Mouse (Mus musculus) B cell, adult 62 days (primary cell): Measurements from ENCODE around the gene Tas2r136. TPM values are rescaled to one million over a fixed set of nuclear protein-coding genes. Genes with fewer than 3 reads are reported as not detected.

Experiments
- total RNA-seq: library from RNA; stranded (reverse); gene quantifications from 4 replicates; pipeline ENCODE4 v1.2.4, GENCODE M21; 2023

The Tas2r136 gene
- not detected in 4 replicates for total RNA-seq

GRCm38 (mm10) chr6:132778062-132778461 lies at the start of gene Tas2r136:
Tas2r136 (minus strand) TSS chr6:132778162.

GRCm38 (mm10) chr6:132802518-132802917 lies 24.6 kb upstream of the Tas2r136 start, which contains the start of gene Tas2r117:
Tas2r117 (plus strand) TSS chr6:132802818.

GRCm38 (mm10) chr6:132761831-132762230 lies 16.1 kb downstream of the Tas2r136 start, which contains the start of gene Tas2r102:
Tas2r102 (plus strand) TSS chr6:132762131.

GRCm38 (mm10) chr6:132754430-132754829 lies 23.5 kb downstream of the Tas2r136 start, which contains the start of gene Tas2r124:
Tas2r124 (plus strand) TSS chr6:132754730.

GRCm38 (mm10) chr6:132737935-132738334 lies 40.0 kb downstream of the Tas2r136 start, which contains the start of gene Tas2r115:
Tas2r115 (minus strand) TSS chr6:132738035.

Other genes starting within 250 kb of the Tas2r136 start
- not detected in 4 replicates for gene Prh1, start 208.4 kb downstream of the Tas2r136 start, total RNA-seq
- not detected in 4 replicates for gene Prp2, start 182.2 kb downstream of the Tas2r136 start, total RNA-seq
- gene A630073D07Rik, start 126.6 kb downstream of the Tas2r136 start, total RNA-seq: not detected in 4 replicates
- not detected in 4 replicates for gene Tas2r120, start 121.2 kb downstream of the Tas2r136 start, total RNA-seq
- gene Tas2r121, start 77.2 kb downstream of the Tas2r136 start, total RNA-seq: not detected in 4 replicates
- gene Tas2r122, start 66.2 kb downstream of the Tas2r136 start, total RNA-seq: not detected in 4 replicates
- gene Tas2r115, start 40.1 kb downstream of the Tas2r136 start, total RNA-seq: not detected in 4 replicates
- not detected in 4 replicates for gene Tas2r124, start 23.4 kb downstream of the Tas2r136 start, total RNA-seq
- gene Tas2r102, start 16.0 kb downstream of the Tas2r136 start, total RNA-seq: not detected in 4 replicates
- not detected in 4 replicates for gene Tas2r117, start 24.7 kb upstream of the Tas2r136 start, total RNA-seq
- gene Tas2r123, start 69.0 kb upstream of the Tas2r136 start, total RNA-seq: not detected in 4 replicates
- not detected in 4 replicates for gene Tas2r116, start 77.3 kb upstream of the Tas2r136 start, total RNA-seq
- gene Tas2r110, start 89.8 kb upstream of the Tas2r136 start, total RNA-seq: not detected in 4 replicates
- gene Tas2r113, start 114.8 kb upstream of the Tas2r136 start, total RNA-seq: not detected in 4 replicates
- not detected in 4 replicates for gene Tas2r125, start 131.5 kb upstream of the Tas2r136 start, total RNA-seq
- not detected in 4 replicates for gene Tas2r129, start 172.9 kb upstream of the Tas2r136 start, total RNA-seq
- not detected in 4 replicates for gene Tas2r131, start 179.8 kb upstream of the Tas2r136 start, total RNA-seq
- gene Tas2r109, start 202.8 kb upstream of the Tas2r136 start, total RNA-seq: not detected in 4 replicates